Mouse (Mus musculus) CH12.LX (cell line): ENCODE measurements around the gene Ilvbl. TPM values are rescaled to one million over a fixed set of nuclear protein-coding genes. Genes with fewer than 3 reads are reported as not detected.

Experiments
- DNase-seq: peaks from one replicate; pipeline ENCODE4 v3.0.0-alpha.2; 2013; ENCODE audit errors: extremely low read depth
- H3K27ac ChIP-seq: 2 replicates; pipeline ENCODE4 v1.5.1; 2012; ENCODE audit warnings: low read depth, mild to moderate bottlenecking, control low read depth, moderate library complexity; ENCODE audit not compliant: insufficient read depth
- H3K27me3 ChIP-seq: replicated peaks from 2 replicates; pipeline ENCODE3; 2012; ENCODE audit warnings: inconsistent platforms
- H3K36me3 ChIP-seq, 2 experiments: replicated peaks in 1 of 2; 2 replicates each; pipeline versions ENCODE3 to v1.6.1; 2012; ENCODE audit warnings: inconsistent platforms in 1 of 2, low read length in 1 of 2, mild to moderate bottlenecking in 1 of 2, mixed read lengths in 1 of 2, moderate library complexity in 1 of 2; ENCODE audit not compliant: control insufficient read depth in 1 of 2, insufficient read depth in 1 of 2
- H3K4me1 ChIP-seq, 2 experiments: 2 replicates each; pipeline ENCODE4 v1.6.1; 2012; ENCODE audit warnings: inconsistent platforms in 1 of 2, moderate library complexity in 1 of 2; ENCODE audit not compliant: insufficient read depth in 2 of 2, control insufficient read depth in 1 of 2
- H3K4me2 ChIP-seq: 2 replicates; pipeline ENCODE4 v1.6.1; 2012; ENCODE audit warnings: low read depth, mild to moderate bottlenecking, control low read depth; ENCODE audit not compliant: poor library complexity, insufficient read depth, severe bottlenecking
- H3K4me3 ChIP-seq, 3 experiments: fragments of 150-350 bp in 1 of 3; sonication (generic) in 1 of 3; replicated peaks in 1 of 3; 2 replicates each; pipeline versions ENCODE3 to v1.5.1; 2011 to 2012; ENCODE audit warnings: low read depth in 2 of 3, low read length in 2 of 3, mild to moderate bottlenecking in 2 of 3, moderate library complexity in 2 of 3, control low read depth in 1 of 3, improper control_type of control experiment in 1 of 3, inconsistent platforms in 1 of 3, mixed read lengths in 1 of 3; ENCODE audit not compliant: poor library complexity in 1 of 3
- H3K79me2 ChIP-seq: replicated peaks from 2 replicates; pipeline ENCODE4 v1.6.1; 2012; ENCODE audit warnings: mild to moderate bottlenecking, moderate library complexity; ENCODE audit not compliant: control insufficient read depth, poor library complexity, insufficient read depth, severe bottlenecking; ENCODE audit errors: extremely low read depth
- H3K9ac ChIP-seq: 2 replicates; pipeline ENCODE4 v1.6.1; 2012; ENCODE audit warnings: low read depth, mild to moderate bottlenecking, control low read depth, moderate library complexity; ENCODE audit not compliant: insufficient read depth
- H3K9me3 ChIP-seq: replicated peaks from 2 replicates; pipeline ENCODE3; 2012; ENCODE audit warnings: low read length, inconsistent platforms, mixed read lengths
- CHD1 ChIP-seq: IDR thresholded peaks from 2 replicates; pipeline ENCODE4 v1.6.1; 2012; ENCODE audit warnings: low read depth, low read length, improper control_type of control experiment, inconsistent platforms
- CHD2 ChIP-seq: IDR thresholded peaks from 2 replicates; pipeline ENCODE4 v1.6.1; 2011; ENCODE audit warnings: low read length, improper control_type of control experiment
- CTCF ChIP-seq, 2 experiments: IDR thresholded peaks in 1 of 2; conservative IDR thresholded peaks in 1 of 2; 2 replicates each; pipeline ENCODE4 v1.5.1; 2011 to 2012; ENCODE audit warnings: low read depth in 2 of 2, low read length in 2 of 2, improper control_type of control experiment in 1 of 2, inconsistent platforms in 1 of 2, mild to moderate bottlenecking in 1 of 2, moderate library complexity in 1 of 2
- E2F4 ChIP-seq: IDR thresholded peaks from 2 replicates; pipeline ENCODE4 v1.6.1; 2011; ENCODE audit warnings: low read depth, low read length, improper control_type of control experiment; ENCODE audit not compliant: insufficient replicate concordance
- ELF1 ChIP-seq: IDR thresholded peaks from 2 replicates; pipeline ENCODE4 v1.6.1; 2014; ENCODE audit warnings: low read depth, mild to moderate bottlenecking, inconsistent platforms, low read length, improper control_type of control experiment
- EP300 ChIP-seq: IDR thresholded peaks from 2 replicates; pipeline ENCODE4 v1.6.1; 2011; ENCODE audit warnings: low read length, improper control_type of control experiment
- ETS1 ChIP-seq: conservative IDR thresholded peaks from 2 replicates; pipeline ENCODE4 v1.6.1; 2012; ENCODE audit warnings: low read depth, mild to moderate bottlenecking, inconsistent platforms, low read length, improper control_type of control experiment, moderate library complexity
- GABPA ChIP-seq: IDR thresholded peaks from 2 replicates; pipeline ENCODE4 v1.6.1; 2012; ENCODE audit warnings: low read depth, low read length, improper control_type of control experiment, inconsistent platforms; ENCODE audit not compliant: insufficient replicate concordance
- HCFC1 ChIP-seq: IDR thresholded peaks from 2 replicates; pipeline ENCODE4 v1.6.1; 2012; ENCODE audit warnings: low read depth, mild to moderate bottlenecking, inconsistent platforms, low read length, improper control_type of control experiment
- IRF4 ChIP-seq: IDR thresholded peaks from 2 replicates; pipeline ENCODE4 v1.6.1; 2014; ENCODE audit warnings: low read depth, mild to moderate bottlenecking, inconsistent platforms, low read length, improper control_type of control experiment
- JUN ChIP-seq: IDR thresholded peaks from 2 replicates; pipeline ENCODE4 v1.6.1; 2011; ENCODE audit warnings: low read depth, mild to moderate bottlenecking, low read length, improper control_type of control experiment, moderate library complexity; ENCODE audit not compliant: insufficient read depth
- JUND ChIP-seq: conservative IDR thresholded peaks from 2 replicates; pipeline ENCODE4 v1.6.1; 2011; ENCODE audit warnings: low read depth, low read length, improper control_type of control experiment
- KAT2A ChIP-seq: IDR thresholded peaks from 2 replicates; pipeline ENCODE4 v1.6.1; 2012; ENCODE audit warnings: low read length, improper control_type of control experiment, inconsistent platforms; ENCODE audit not compliant: insufficient replicate concordance
- MAFK ChIP-seq: IDR thresholded peaks from 2 replicates; pipeline ENCODE4 v1.6.1; 2011; ENCODE audit warnings: low read length, improper control_type of control experiment; ENCODE audit not compliant: insufficient replicate concordance
- MAX ChIP-seq: IDR thresholded peaks from 2 replicates; pipeline ENCODE4 v1.6.1; 2011; ENCODE audit warnings: low read length, improper control_type of control experiment
- MEF2A ChIP-seq: IDR thresholded peaks from 2 replicates; pipeline ENCODE4 v1.6.1; 2014; ENCODE audit warnings: low read depth, mild to moderate bottlenecking, inconsistent platforms, low read length, improper control_type of control experiment, borderline replicate concordance
- MXI1 ChIP-seq: IDR thresholded peaks from 2 replicates; pipeline ENCODE4 v1.6.1; 2011; ENCODE audit warnings: mild to moderate bottlenecking, low read depth, low read length, improper control_type of control experiment
- PAX5 ChIP-seq: IDR thresholded peaks from 2 replicates; pipeline ENCODE4 v1.6.1; 2012; ENCODE audit warnings: low read length, inconsistent platforms, mixed read lengths
- POLR2A ChIP-seq: IDR thresholded peaks from 2 replicates; pipeline ENCODE4 v1.6.1; 2011; ENCODE audit warnings: low read depth, mild to moderate bottlenecking, improper control_type of control experiment, low read length
- RCOR1 ChIP-seq: conservative IDR thresholded peaks from 2 replicates; pipeline ENCODE4 v1.6.1; 2012; ENCODE audit warnings: low read depth, mild to moderate bottlenecking, inconsistent platforms, low read length, improper control_type of control experiment
- SIN3A ChIP-seq: IDR thresholded peaks from 2 replicates; pipeline ENCODE4 v1.6.1; 2012; ENCODE audit warnings: low read length, improper control_type of control experiment, inconsistent platforms
- SMC3 ChIP-seq: IDR thresholded peaks from 2 replicates; pipeline ENCODE4 v1.6.1; 2011; ENCODE audit warnings: low read depth, low read length, improper control_type of control experiment
- TCF12 ChIP-seq: IDR thresholded peaks from 2 replicates; pipeline ENCODE4 v1.6.1; 2014; ENCODE audit warnings: low read depth, mild to moderate bottlenecking, inconsistent platforms, low read length, improper control_type of control experiment
- UBTF ChIP-seq: IDR thresholded peaks from 2 replicates; pipeline ENCODE4 v1.6.1; 2012; ENCODE audit warnings: low read depth, mild to moderate bottlenecking, inconsistent platforms, low read length, improper control_type of control experiment, moderate library complexity
- USF1 ChIP-seq: IDR thresholded peaks from 2 replicates; pipeline ENCODE4 v1.6.1; 2014; ENCODE audit warnings: low read depth, mild to moderate bottlenecking, inconsistent platforms, low read length, improper control_type of control experiment
- USF2 ChIP-seq: conservative IDR thresholded peaks from 2 replicates; pipeline ENCODE4 v1.6.1; 2011; ENCODE audit warnings: low read depth, low read length, improper control_type of control experiment
- ZC3H11A ChIP-seq: IDR thresholded peaks from 2 replicates; pipeline ENCODE4 v1.6.1; 2012; ENCODE audit warnings: low read depth, mild to moderate bottlenecking, inconsistent platforms, low read length, improper control_type of control experiment
- ZMIZ1 ChIP-seq: IDR thresholded peaks from 2 replicates; pipeline ENCODE4 v1.6.1; 2012; ENCODE audit warnings: low read depth, mild to moderate bottlenecking, inconsistent platforms, low read length, improper control_type of control experiment
- dilution Hi-C: fragments of 300-500 bp; cut with MboI; formaldehyde crosslinking; loops from 2 replicates; pipeline ENCODE4 v1.14.3; 2020; ENCODE audit warnings: low sequenced_read_pairs; ENCODE audit not compliant: extremely low pct_unique_long_range_greater_than_20kb, extremely low pct_ligation_motif_present
- in situ Hi-C: fragments of 300-500 bp; cut with MboI; formaldehyde crosslinking; loops from 3 replicates; pipeline ENCODE4 v1.14.3; 2019; ENCODE audit warnings: low sequenced_read_pairs, low pct_ligation_motif_present, low pct_unique_long_range_greater_than_20kb, mixed read lengths
- polyA plus RNA-seq: library from polyadenylated mRNA; unstranded; fragments of >175 nt; gene quantifications from 2 replicates; pipeline ENCODE4 v1.2.1, GENCODE M21; 2012; ENCODE audit warnings: low read depth; ENCODE audit not compliant: insufficient read length
- total RNA-seq, 2 experiments: library from RNA; depleted of rRNA; stranded (reverse); fragments of 300-350 nt in 1 of 2; fragments of >200 nt in 1 of 2; gene quantifications; 2 replicates each; pipeline ENCODE4 v1.2.3; 2012 to 2014

Gene Ilvbl
- total and polyA plus RNA-seq, 3 experiments, result 11.7 to 21.2 (median 20.5) TPM

DNA sequence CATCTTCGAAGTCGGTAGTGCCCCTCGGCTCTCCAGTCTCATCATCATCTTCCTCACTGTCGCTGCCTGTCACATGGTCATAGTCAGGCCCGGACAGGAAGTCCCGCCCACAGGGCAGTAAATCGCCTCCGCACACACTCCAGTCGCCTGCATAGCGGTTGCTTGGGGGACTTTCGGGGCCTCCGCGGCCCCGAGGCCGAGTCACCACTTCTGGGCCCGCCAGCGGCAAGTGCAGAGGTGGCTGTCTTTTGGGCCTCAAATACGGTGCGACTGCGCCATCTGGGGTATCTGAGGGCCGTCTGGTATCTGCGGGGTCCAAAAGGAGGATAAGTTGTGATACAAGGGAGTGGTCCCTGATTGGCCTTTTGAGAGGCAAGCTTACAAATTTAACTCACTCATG is 11.5 kb downstream of the Ilvbl start:
- no peaks in the 10 kb centered on the region for H3K4me1 ChIP-seq
- no peaks in the 10 kb centered on the region for H3K79me2 ChIP-seq
- no peak for DNase-seq
- dilution Hi-C loops, result no loop called here
- H3K27me3 ChIP-seq, result peaks cover 9% of the 10 kb centered on the region
- peaks cover 14 to 43% of the 10 kb centered on the region in 2 experiments for H3K36me3 ChIP-seq
- H3K4me2 ChIP-seq, result no peak overlapping the region
- H3K4me3 ChIP-seq, result no peak overlapping the region
- TF ChIP-seq JUND, result no peak
- no peak for TF ChIP-seq HCFC1
- TF ChIP-seq KAT2A, result no peak
- TF ChIP-seq USF2, result no peak
- TF ChIP-seq CHD1, result no peak
- TF ChIP-seq E2F4, result no peak
- TF ChIP-seq JUN, result no peak
- TF ChIP-seq RCOR1, result no peak
- TF ChIP-seq IRF4, result no peak
- TF ChIP-seq CTCF (conservative IDR thresholded peaks at IDR 0.05 in 1 of 2, IDR thresholded peaks at IDR 0.05 in 1 of 2; ENCODE audit: low read depth in 2 of 2, low read length in 2 of 2), result no peak
- TF ChIP-seq SIN3A, result no peak
- TF ChIP-seq TCF12, result no peak
- TF ChIP-seq PAX5, result no peak
- no peak for TF ChIP-seq ZC3H11A
- TF ChIP-seq SMC3, result no peak
- no peak for TF ChIP-seq MEF2A
- TF ChIP-seq, all 38 proteins: peak for 0
- in situ Hi-C loops, result no loop called here
- no peaks in the 10 kb centered on the region for H3K9me3 ChIP-seq
- no peak overlapping the region for H3K9ac ChIP-seq
- no peak overlapping the region for H3K27ac ChIP-seq

DNA sequence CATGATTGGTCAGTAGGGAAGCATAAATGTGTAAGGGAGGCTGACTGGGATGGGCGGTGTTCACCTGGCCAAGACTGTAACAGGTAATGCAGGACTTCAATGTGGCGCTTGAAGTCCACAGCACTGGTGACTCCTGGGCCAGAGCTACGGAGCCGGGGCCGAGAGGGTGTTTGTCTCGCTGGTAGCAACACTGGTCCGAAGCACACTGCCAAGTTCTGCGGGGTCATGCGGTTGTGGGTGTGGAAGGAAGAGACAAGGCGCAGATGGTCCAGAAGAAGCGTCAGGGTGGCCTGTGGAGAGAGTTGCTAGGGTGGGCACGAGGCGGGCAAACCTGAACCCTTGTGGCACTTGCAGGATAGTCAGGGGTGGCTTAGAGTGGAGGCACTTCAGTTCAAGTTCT is 11.9 kb downstream of the Ilvbl start:
- H3K9me3 ChIP-seq, result no peaks in the 10 kb centered on the region
- in situ Hi-C loops (no loop called here), dilution Hi-C loops (no loop called here)
- H3K27ac ChIP-seq, result no peak overlapping the region
- peaks cover 9 to 39% of the 10 kb centered on the region in 2 experiments for H3K36me3 ChIP-seq
- peaks cover 10% of the 10 kb centered on the region for H3K27me3 ChIP-seq
- no peak overlapping the region for H3K9ac ChIP-seq
- no peak overlapping the region for H3K4me2 ChIP-seq
- no peak for DNase-seq
- TF ChIP-seq PAX5, result no peak
- no peak for TF ChIP-seq ETS1
- no peak for TF ChIP-seq CHD2
- TF ChIP-seq MAFK, result no peak
- no peak for TF ChIP-seq EP300
- TF ChIP-seq GABPA, result no peak
- no peak for TF ChIP-seq POLR2A
- no peak for TF ChIP-seq MXI1
- no peak for TF ChIP-seq ZMIZ1
- TF ChIP-seq USF1, result no peak
- TF ChIP-seq ELF1, result no peak
- TF ChIP-seq UBTF, result no peak
- TF ChIP-seq TCF12, result no peak
- TF ChIP-seq CTCF (conservative IDR thresholded peaks at IDR 0.05 in 1 of 2, IDR thresholded peaks at IDR 0.05 in 1 of 2; ENCODE audit: low read depth in 2 of 2, low read length in 2 of 2), result no peak
- no peak for TF ChIP-seq E2F4
- TF ChIP-seq KAT2A, result no peak
- no peak for TF ChIP-seq MAX
- no peak for TF ChIP-seq SMC3
- TF ChIP-seq, all 38 proteins: peak for 0
- no peaks in the 10 kb centered on the region for H3K79me2 ChIP-seq
- H3K4me1 ChIP-seq, result no peaks in the 10 kb centered on the region
- H3K4me3 ChIP-seq, result no peak overlapping the region
